Mouse (Mus musculus) lung, adult 18-20 months (tissue): ENCODE measurements around the gene Mrpl57.
"Not testable (repeated sequence)": the region's sequence is repeated elsewhere in the genome, so short reads cannot be mapped to it uniquely, and the experiment has no call there.

Experiments used
- DNase-seq, 2 experiments: peaks; one replicate each; pipeline ENCODE4 v3.0.0; 2022; ENCODE audit warnings: mixed read lengths in 2 of 2

The Mrpl57 gene

GRCm38 (mm10) chr14:57825788-57826751, at the start of gene Mrpl57, which contains the start of gene Ska3:
Gene Mrpl57, plus strand, starts transcription at chr14:57826234.
Gene Ska3, minus strand, starts transcription at chr14:57826185.
- peak; percentile 92 to 94 for DNase-seq

- DNase-seq = no peak
Measured at GRCm38 (mm10) chr14:57787406-57787805, 38.6 kb upstream of the Mrpl57 start.

- DNase-seq = no peak
Measured at GRCm38 (mm10) chr14:57789311-57789710, 36.7 kb upstream of the Mrpl57 start.

DNA sequence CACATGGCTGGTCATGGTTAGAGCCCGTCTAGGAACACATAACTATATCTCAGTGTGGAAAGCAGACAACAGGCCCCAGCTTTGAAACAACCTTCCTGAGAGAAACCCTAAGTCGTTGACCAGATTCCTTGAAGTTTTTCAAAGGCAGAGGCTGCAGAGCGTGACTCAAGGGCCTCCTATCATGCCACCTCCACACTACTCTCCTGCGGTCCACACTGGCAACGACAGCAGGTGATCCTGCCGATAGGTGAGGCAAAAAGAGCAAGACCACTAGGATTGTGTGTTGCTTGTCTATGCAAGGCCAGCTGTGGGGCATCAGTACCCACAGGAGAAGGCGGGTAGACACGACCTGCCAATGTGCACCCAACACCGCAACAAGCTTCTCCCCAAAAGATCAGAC, 36.3 kb upstream of the Mrpl57 start:
- no peak for DNase-seq

DNA sequence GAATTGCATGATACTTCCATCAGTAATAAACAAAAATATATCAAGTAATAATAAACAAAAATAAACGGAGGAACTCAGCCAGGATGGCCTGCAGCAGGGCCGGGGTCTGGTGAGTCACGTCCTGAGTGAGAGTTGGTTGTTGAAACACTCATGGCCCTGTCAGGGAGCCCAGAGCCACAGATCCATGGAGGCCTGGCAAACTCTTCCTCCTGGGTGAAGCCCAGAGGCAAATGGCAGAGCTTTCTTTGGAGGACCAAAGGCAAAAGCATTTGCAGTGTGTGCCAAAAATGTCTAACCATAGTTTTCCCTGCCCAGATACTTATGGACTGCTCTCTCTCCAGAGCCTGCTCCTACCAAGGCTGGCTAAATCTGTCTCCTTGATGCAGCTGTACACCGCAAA, 34.9 kb upstream of the Mrpl57 start:
- DNase-seq = no peak

GRCm38 (mm10) chr14:57797551-57797950, 28.5 kb upstream of the Mrpl57 start:
- DNase-seq = peak; percentile 5 to 9

GRCm38 (mm10) chr14:57797991-57798931, 27.8 kb upstream of the Mrpl57 start, which contains the start of gene Sap18:
Gene Sap18, plus strand, starts transcription at chr14:57798180.
- peak; percentile 98 to 99 for DNase-seq

- DNase-seq = no peak
Measured at GRCm38 (mm10) chr14:57803731-57804130, 22.3 kb upstream of the Mrpl57 start.

GRCm38 (mm10) chr14:57808558-57808957, 17.5 kb upstream of the Mrpl57 start:
- DNase-seq = peak in 1 of 2 experiments; percentile 39

- DNase-seq = no peak
Measured at GRCm38 (mm10) chr14:57810886-57811285, 15.1 kb upstream of the Mrpl57 start.

DNA sequence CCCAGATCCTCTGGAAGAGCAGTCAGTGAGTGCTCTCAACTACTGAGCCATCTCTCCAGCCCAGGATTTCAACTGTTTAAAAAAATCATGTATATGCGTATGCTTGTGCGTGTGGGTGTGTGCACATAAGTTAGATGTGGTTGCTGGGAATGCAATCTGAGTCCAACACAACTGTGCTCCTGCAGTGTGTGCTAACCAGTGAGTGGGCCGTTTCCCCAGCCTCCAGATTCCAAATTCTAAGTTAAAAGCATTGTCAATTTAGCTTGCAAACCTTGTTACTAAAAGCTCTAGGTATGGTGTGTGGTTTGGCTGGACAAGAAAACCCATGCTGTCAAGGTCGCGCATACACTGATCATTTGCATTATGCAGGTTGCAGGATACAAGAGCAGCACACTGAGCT, 14.2 kb upstream of the Mrpl57 start:
- DNase-seq = no peak

DNA sequence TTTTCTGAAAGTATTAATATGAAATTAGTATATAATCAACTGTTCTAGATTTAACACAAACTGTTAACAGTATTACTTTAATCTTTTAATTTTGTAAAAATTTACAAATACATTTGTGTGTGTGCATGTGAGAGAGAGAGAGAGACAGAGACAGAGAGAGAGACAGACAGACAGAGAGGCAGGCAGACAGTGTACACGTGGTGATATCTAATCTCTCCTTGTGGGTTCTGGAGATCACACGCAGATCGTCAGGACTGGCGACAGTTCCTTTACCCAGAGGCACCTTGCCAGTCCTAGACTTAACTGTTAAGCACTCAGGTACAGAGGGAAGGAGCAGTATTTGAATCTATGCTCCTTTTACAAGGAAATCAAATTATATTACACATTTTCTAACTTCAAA, 5.2 kb upstream of the Mrpl57 start:
- no peak for DNase-seq

GRCm38 (mm10) chr14:57827284-57827683, 1.2 kb downstream of the Mrpl57 start:
- DNase-seq = no peak

DNA sequence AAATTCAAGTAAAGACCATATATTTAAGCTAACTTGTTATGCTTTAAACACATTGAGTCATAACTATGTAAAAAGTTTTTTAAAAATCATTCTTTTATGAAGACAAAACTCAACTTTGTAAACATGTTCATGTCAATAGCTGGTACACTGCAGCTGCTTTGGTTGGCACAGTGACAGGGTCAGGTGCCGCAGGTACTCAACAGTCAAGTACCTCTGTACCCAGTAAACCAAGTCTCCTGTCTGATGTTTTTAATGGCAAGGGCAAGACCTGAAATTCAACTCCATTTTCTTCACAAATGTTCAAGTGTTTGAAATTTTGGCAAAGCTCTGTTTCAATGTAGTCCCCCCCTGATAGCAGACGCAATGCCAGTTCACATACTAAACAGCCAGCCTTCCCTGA, 7.5 kb downstream of the Mrpl57 start:
- peak; percentile 64 to 69 for DNase-seq

DNA sequence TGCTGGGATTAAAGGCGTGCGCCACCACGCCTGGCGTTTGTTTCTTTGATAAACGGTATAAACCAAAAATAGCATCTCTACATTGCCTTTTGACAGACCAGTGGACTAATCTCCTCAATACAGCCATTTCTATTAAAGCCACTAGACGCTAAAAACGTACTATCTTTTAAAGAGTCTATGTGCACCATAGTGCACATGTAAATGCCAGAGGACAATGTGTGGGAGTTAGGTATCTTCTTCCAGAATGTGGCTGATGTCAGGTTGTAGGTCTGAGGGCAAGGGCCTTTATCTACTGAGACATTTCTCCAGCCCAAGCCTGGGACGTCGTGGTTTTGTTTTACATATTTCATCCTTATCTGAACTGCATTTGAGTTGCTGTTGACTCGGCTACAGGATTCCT, 9.1 kb downstream of the Mrpl57 start:
- no peak for DNase-seq

DNA sequence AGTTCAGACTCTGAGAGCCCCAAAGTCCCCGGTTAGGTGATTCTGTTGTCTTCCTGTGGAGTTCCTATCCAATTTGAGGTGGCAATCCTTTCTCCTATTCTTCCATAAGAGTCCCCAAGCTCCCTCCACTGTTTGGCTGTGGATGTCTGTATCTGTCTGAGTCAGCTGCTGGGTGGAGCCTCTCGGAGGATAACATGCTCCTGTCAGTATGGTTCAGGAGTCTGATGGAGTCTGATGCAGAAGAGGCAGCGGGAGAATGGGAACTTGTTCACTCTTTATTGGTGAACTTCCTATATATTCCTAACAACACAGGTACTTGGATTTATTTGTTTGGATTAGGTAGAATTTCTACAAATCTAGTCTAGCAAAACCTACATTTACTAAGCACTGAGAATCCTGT, 18.5 kb downstream of the Mrpl57 start:
- DNase-seq = no peak

- DNase-seq = not testable (repeated sequence)
Measured at GRCm38 (mm10) chr14:57848061-57848460, 22.0 kb downstream of the Mrpl57 start.

- DNase-seq = no peak
Measured at GRCm38 (mm10) chr14:57848646-57849045, 22.6 kb downstream of the Mrpl57 start.

DNA sequence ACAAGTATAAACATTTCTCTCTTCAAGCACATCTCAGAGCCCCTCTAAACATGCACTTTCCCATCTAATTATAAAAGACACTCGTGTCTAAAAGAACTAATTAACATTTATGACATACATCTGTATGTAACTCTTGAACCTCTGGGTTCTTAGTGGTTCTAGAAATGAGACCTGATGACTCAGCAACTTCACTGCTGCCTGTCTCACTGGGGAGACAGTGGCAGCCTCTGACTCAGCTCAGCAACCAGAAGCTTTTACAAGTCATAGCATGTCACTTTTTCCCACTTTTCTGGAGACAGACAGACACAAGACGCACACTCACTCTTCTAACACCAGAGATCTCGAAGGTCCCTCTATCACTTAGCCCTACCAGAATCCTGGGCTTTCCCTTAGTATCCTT, 24.3 kb downstream of the Mrpl57 start:
- DNase-seq = no peak

GRCm38 (mm10) chr14:57852961-57853360, 26.9 kb downstream of the Mrpl57 start:
- DNase-seq = no peak

- DNase-seq = not testable (repeated sequence)
Measured at GRCm38 (mm10) chr14:57856037-57856436, 30.0 kb downstream of the Mrpl57 start.

DNA sequence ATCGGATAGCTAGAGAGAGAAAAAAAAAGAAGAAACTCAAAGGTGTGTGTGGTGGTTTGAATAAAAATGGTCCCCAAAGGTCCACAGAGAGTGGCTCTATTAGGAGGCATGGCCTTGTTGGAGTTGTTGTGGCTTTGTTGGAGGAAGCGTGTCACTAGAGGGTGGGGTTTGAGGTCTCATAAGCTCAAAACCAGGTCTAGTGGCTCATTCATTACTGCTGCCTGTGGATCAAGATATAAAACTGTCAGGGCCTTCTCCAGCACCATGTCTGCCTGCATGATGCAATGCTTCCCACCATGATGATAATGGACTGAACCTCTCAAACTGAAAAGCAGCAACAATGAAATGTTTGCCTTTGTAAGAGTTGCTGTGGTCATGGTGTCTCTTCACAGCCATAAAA, 32.6 kb downstream of the Mrpl57 start:
- no peak for DNase-seq

GRCm38 (mm10) chr14:57859520-57859919, 33.5 kb downstream of the Mrpl57 start:
- DNase-seq = no peak
